Mouse (Mus musculus): ENCODE results near the gene Vps11. TPM values are rescaled to one million over a fixed set of nuclear protein-coding genes. Genes with fewer than 3 reads are reported as not detected.

The Vps11 gene
- polyA plus RNA-seq, 1 experiment from 2014 or later = 47.0 TPM

- Histone ChIP-seq H3K27ac (ENCODE audit: low read length) (no peak overlapping the region), H3K36me3 (ENCODE audit: control insufficient read depth, insufficient read depth) (peaks cover 71% of the 10 kb centered on the region), H3K4me2 (ENCODE audit: low read length) (no peak overlapping the region), H3K27me3 (replicated peaks; ENCODE audit: control insufficient read depth, insufficient read depth, low read length) (no peaks in the 10 kb centered on the region), H3K9ac (replicated peaks; ENCODE audit: low read depth, low read length) (no peak overlapping the region), H3K4me1 (replicated peaks; ENCODE audit: control insufficient read depth, insufficient read depth, low read length) (no peaks in the 10 kb centered on the region), H3K4me3 (replicated peaks; ENCODE audit: low read length) (no peak overlapping the region), H3K9me3 (ENCODE audit: control insufficient read depth, low read length) (no peaks in the 10 kb centered on the region)
- 91% methylated on average over 10 of the region's 10 CpGs for WGBS
- no peak for ATAC-seq
These were observed 9.1 kb downstream of the Vps11 start for GRCm38 (mm10) chr9:44352337-44352736.

- Histone ChIP-seq H3K9me3 (ENCODE audit: control insufficient read depth, low read length) (no peaks in the 10 kb centered on the region), H3K9ac (replicated peaks; ENCODE audit: low read depth, low read length) (no peak overlapping the region), H3K36me3 (ENCODE audit: control insufficient read depth, insufficient read depth) (peaks cover 77% of the 10 kb centered on the region), H3K4me2 (ENCODE audit: low read length) (no peak overlapping the region), H3K27me3 (replicated peaks; ENCODE audit: control insufficient read depth, insufficient read depth, low read length) (no peaks in the 10 kb centered on the region), H3K4me3 (replicated peaks; ENCODE audit: low read length) (no peak overlapping the region), H3K27ac (ENCODE audit: low read length) (no peak overlapping the region), H3K4me1 (replicated peaks; ENCODE audit: control insufficient read depth, insufficient read depth, low read length) (no peaks in the 10 kb centered on the region)
- 91% methylated on average over 4 of the region's 4 CpGs for WGBS
- no peak for ATAC-seq
These were observed 10.1 kb downstream of the Vps11 start for GRCm38 (mm10) chr9:44351396-44351795.

DNA sequence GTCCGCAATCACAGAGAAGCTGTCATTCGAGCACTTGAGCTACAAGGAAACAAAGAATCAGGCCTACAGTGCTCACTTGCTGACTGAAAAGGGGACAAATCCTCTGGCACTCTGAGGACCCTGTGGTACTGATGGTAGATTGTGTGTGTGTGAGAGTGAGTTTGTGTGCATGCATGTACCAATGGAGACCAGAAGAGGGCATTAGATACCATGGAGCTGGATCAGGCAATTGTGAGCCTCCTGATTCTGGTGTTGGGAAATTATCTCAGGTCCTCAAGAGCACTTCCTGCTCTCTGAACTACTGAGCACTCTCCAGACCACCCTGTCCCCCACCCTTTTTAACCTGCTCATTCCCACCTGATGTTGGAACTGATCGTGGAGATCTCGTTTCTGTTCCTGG is 12.9 kb downstream of the Vps11 start:
- Histone ChIP-seq H3K4me2 (ENCODE audit: low read length) (no peak overlapping the region), H3K9ac (replicated peaks; ENCODE audit: low read depth, low read length) (no peak overlapping the region), H3K9me3 (ENCODE audit: control insufficient read depth, low read length) (no peaks in the 10 kb centered on the region), H3K4me1 (replicated peaks; ENCODE audit: control insufficient read depth, insufficient read depth, low read length) (0 out of 2 replicates have a peak, but pooled peaks cover 3% of the 10 kb centered on the region), H3K27me3 (replicated peaks; ENCODE audit: control insufficient read depth, insufficient read depth, low read length) (no peaks in the 10 kb centered on the region), H3K36me3 (ENCODE audit: control insufficient read depth, insufficient read depth) (peaks cover 56% of the 10 kb centered on the region), H3K27ac (ENCODE audit: low read length) (no peak overlapping the region), H3K4me3 (replicated peaks; ENCODE audit: low read length) (no peak overlapping the region)
- 94% methylated on average over 4 of the region's 4 CpGs for WGBS
- no peak for ATAC-seq

DNA sequence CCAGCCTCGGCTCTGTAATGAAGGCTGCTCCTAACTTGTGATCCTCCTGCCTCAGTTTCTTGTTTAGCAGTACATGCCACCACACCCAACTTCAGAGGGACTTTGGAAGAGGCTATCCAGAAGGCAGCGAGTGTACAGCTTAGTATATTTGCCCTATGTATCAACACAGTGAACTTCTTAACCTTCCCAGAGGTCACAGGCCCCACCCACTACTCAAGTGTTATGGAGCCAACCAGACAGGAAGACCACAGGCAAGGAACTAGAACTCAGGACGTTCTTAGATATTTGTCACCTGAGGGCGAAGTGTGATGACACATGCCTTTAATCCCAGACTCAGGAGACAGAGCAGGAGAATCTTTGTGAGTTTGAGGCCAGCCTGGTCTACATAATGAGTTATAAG is 13.8 kb downstream of the Vps11 start:
- H3K4me1 ChIP-seq (replicated peaks; ENCODE audit: control insufficient read depth, insufficient read depth, low read length) = peaks cover 10% of the 10 kb centered on the region
- H3K27ac ChIP-seq (ENCODE audit: low read length) = no peak overlapping the region
- peaks cover 48% of the 10 kb centered on the region for H3K36me3 ChIP-seq (ENCODE audit: control insufficient read depth, insufficient read depth)
- H3K9me3 ChIP-seq (ENCODE audit: control insufficient read depth, low read length) = no peaks in the 10 kb centered on the region
- H3K4me2 ChIP-seq (ENCODE audit: low read length) = no peak overlapping the region
- H3K4me3 ChIP-seq (replicated peaks; ENCODE audit: low read length) = no peak overlapping the region
- ATAC-seq = no peak
- 92% methylated on average over 4 of the region's 4 CpGs for WGBS
- no peak overlapping the region for H3K9ac ChIP-seq (replicated peaks; ENCODE audit: low read depth, low read length)
- no peaks in the 10 kb centered on the region for H3K27me3 ChIP-seq (replicated peaks; ENCODE audit: control insufficient read depth, insufficient read depth, low read length)

GRCm38 (mm10) chr9:44347166-44347565 is 14.3 kb downstream of the Vps11 start:
- no peak for ATAC-seq
- peaks cover 10% of the 10 kb centered on the region for H3K4me1 ChIP-seq (replicated peaks; ENCODE audit: control insufficient read depth, insufficient read depth, low read length)
- H3K4me3 ChIP-seq (replicated peaks; ENCODE audit: low read length) = no peak overlapping the region
- H3K4me2 ChIP-seq (ENCODE audit: low read length) = no peak overlapping the region
- H3K9me3 ChIP-seq (ENCODE audit: control insufficient read depth, low read length) = no peaks in the 10 kb centered on the region
- no peaks in the 10 kb centered on the region for H3K27me3 ChIP-seq (replicated peaks; ENCODE audit: control insufficient read depth, insufficient read depth, low read length)
- no peak overlapping the region for H3K9ac ChIP-seq (replicated peaks; ENCODE audit: low read depth, low read length)
- H3K27ac ChIP-seq (ENCODE audit: low read length) = no peak overlapping the region
- WGBS = 92% methylated on average over 9 of the region's 9 CpGs
- H3K36me3 ChIP-seq (ENCODE audit: control insufficient read depth, insufficient read depth) = peaks cover 43% of the 10 kb centered on the region

GRCm38 (mm10) chr9:44345570-44346433 is 15.7 kb downstream of the Vps11 start:
- H3K36me3 ChIP-seq (ENCODE audit: control insufficient read depth, insufficient read depth) = peaks cover 33% of the 10 kb centered on the region
- 91% methylated on average over 6 of the region's 6 CpGs for WGBS
- H3K9ac ChIP-seq (replicated peaks; ENCODE audit: low read depth, low read length) = no peak overlapping the region
- H3K4me1 ChIP-seq (replicated peaks; ENCODE audit: control insufficient read depth, insufficient read depth, low read length) = peaks cover 10% of the 10 kb centered on the region
- H3K9me3 ChIP-seq (ENCODE audit: control insufficient read depth, low read length) = no peaks in the 10 kb centered on the region
- no peak overlapping the region for H3K4me2 ChIP-seq (ENCODE audit: low read length)
- no peaks in the 10 kb centered on the region for H3K27me3 ChIP-seq (replicated peaks; ENCODE audit: control insufficient read depth, insufficient read depth, low read length)
- no peak overlapping the region for H3K4me3 ChIP-seq (replicated peaks; ENCODE audit: low read length)
- no peak overlapping the region for H3K27ac ChIP-seq (ENCODE audit: low read length)
- no peak for ATAC-seq

DNA sequence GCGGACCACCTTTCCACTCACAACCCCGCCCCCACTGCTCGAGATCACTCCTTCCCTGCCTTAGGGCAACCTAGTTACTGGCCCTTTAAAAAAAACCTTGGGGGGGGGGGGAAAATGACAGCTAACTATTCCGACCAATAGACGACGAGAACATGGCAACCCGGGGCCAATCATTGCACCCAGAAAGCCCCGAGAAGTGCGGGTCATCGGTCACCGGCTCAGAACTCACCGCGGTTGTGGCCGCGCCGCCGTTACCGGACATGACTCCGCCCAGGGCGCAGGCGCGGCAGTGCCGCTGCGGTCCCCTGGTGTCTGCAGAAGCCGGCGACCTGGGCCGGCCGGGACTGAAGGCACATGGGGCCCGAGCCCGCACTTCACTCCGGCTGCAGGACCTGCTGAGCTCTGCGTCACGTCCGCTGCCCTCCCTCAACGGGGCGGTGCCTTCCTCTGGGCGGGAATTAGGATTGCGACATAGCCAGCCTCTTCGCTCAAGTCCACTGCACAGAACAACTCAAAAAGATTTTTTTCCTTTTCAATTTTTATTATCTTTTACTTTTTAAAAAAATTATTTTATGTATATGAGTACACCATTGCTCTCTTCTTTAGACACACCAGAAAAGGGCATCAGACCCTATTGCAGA is 17.6 kb downstream of the Vps11 start, which contains the start of gene Hmbs:
TSS of gene Hmbs (minus strand) at position 448 of the 641 bp plus-strand sequence.
- peaks cover 21% of the 10 kb centered on the region for H3K36me3 ChIP-seq (ENCODE audit: control insufficient read depth, insufficient read depth)

DNA sequence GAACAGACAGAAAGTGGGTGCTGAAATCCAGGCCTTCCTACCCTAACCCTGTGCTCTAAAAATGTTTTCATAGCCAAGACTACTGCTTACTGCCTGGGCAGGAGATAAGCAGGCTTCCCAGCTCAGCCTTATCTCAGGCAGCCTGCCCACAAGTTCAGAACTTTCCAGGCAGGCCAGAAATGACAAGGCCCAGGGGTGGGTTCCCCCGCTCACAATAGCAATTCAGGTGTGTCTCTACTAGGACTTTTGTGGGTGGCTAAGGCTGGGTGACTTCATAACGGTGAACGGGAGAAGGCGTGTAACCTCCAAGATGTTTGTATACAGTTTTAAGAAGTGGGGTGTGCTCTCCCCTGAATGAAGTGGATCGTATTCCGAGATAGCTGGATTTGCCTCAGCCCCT is 18.2 kb downstream of the Vps11 start:
- peaks cover 15% of the 10 kb centered on the region for H3K36me3 ChIP-seq (ENCODE audit: control insufficient read depth, insufficient read depth)

More for the DNA sequence above, 17.6 kb downstream of the Vps11 start, which contains the start of gene Hmbs:
- peak within 1 kb of the TSS; percentile 92 for H3K4me3 ChIP-seq (replicated peaks; ENCODE audit: low read length)
- ATAC-seq = peak; percentile 97
- peak within 1 kb of the TSS; percentile 71 for H3K4me2 ChIP-seq (ENCODE audit: low read length)
- no peaks in the 10 kb centered on the region for H3K27me3 ChIP-seq (replicated peaks; ENCODE audit: control insufficient read depth, insufficient read depth, low read length)
- peaks cover 10% of the 10 kb centered on the region for H3K4me1 ChIP-seq (replicated peaks; ENCODE audit: control insufficient read depth, insufficient read depth, low read length)
- peak within 1 kb of the TSS; percentile 96 for H3K27ac ChIP-seq (ENCODE audit: low read length)
- H3K9me3 ChIP-seq (ENCODE audit: control insufficient read depth, low read length) = no peaks in the 10 kb centered on the region
- under 1% methylated on average over 39 of the region's 39 CpGs for WGBS
- H3K9ac ChIP-seq (replicated peaks; ENCODE audit: low read depth, low read length) = peak within 1 kb of the TSS; percentile 85

GRCm38 (mm10) chr9:44342605-44343004 is 18.9 kb downstream of the Vps11 start:
- Histone ChIP-seq H3K4me3 (replicated peaks; ENCODE audit: low read length) (no peak overlapping the region), H3K9ac (replicated peaks; ENCODE audit: low read depth, low read length) (no peak overlapping the region), H3K36me3 (ENCODE audit: control insufficient read depth, insufficient read depth) (peaks cover 8% of the 10 kb centered on the region), H3K4me2 (ENCODE audit: low read length) (no peak overlapping the region), H3K27me3 (replicated peaks; ENCODE audit: control insufficient read depth, insufficient read depth, low read length) (no peaks in the 10 kb centered on the region), H3K4me1 (replicated peaks; ENCODE audit: control insufficient read depth, insufficient read depth, low read length) (peaks cover 13% of the 10 kb centered on the region), H3K9me3 (ENCODE audit: control insufficient read depth, low read length) (no peaks in the 10 kb centered on the region), H3K27ac (ENCODE audit: low read length) (no peak overlapping the region)
- 100% methylated on average over 1 of the region's 1 CpGs for WGBS
- no peak for ATAC-seq

More for the DNA sequence above, 18.2 kb downstream of the Vps11 start:
- no peaks in the 10 kb centered on the region for H3K27me3 ChIP-seq (replicated peaks; ENCODE audit: control insufficient read depth, insufficient read depth, low read length)
- peak overlapping the region; percentile 92 for H3K4me3 ChIP-seq (replicated peaks; ENCODE audit: low read length)
- H3K9me3 ChIP-seq (ENCODE audit: control insufficient read depth, low read length) = no peaks in the 10 kb centered on the region
- 0 out of 2 replicates have a peak overlapping the region, but pooled peaks have one; percentile 38 for H3K27ac ChIP-seq (ENCODE audit: low read length)
- ATAC-seq = peak; percentile 2; the same call in 1 of the 2 replicates
- WGBS = 9% methylated on average over 6 of the region's 6 CpGs
- H3K9ac ChIP-seq (replicated peaks; ENCODE audit: low read depth, low read length) = peak overlapping the region; percentile 85
- H3K4me1 ChIP-seq (replicated peaks; ENCODE audit: control insufficient read depth, insufficient read depth, low read length) = peaks cover 10% of the 10 kb centered on the region
- peak overlapping the region; percentile 71 for H3K4me2 ChIP-seq (ENCODE audit: low read length)
